Mouse (Mus musculus): Measurements from ENCODE around the gene Gm4871.
A peak's percentile ranks its signal among the peaks of the same experiment; 100 is the strongest.

The Gm4871 gene

GRCm38 (mm10) chr5:144990481-144990880, 42.1 kb downstream of the Gm4871 start:
- no peak for DNase-seq (ENCODE audit: low spot score)

DNA sequence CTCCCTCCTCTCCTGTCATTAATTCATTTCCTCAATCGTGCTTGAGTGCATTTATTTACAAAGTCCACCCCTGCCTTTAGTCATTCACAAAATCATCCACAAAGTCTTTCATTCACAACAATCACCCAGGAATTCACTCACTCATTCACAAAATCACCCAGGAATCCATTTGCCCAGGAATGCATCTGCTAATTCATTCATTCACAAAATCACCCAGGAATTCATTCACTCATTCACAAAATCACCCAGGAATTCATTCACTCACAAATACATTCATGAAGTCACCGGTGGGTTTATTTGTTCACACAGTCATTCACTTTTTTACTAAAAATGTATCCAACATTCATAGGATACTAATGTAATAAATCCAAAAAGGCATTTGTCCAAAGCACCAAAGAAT, 42.5 kb downstream of the Gm4871 start:
- DNase-seq (ENCODE audit: low spot score), result no peak

GRCm38 (mm10) chr5:144989061-144989405, 43.5 kb downstream of the Gm4871 start:
- no peak for DNase-seq (ENCODE audit: low spot score)

GRCm38 (mm10) chr5:144988340-144989060, 44.1 kb downstream of the Gm4871 start:
- peak; percentile 68 for DNase-seq (ENCODE audit: low spot score)

GRCm38 (mm10) chr5:144987561-144987960, 45.0 kb downstream of the Gm4871 start:
- no peak for DNase-seq (ENCODE audit: low spot score)

DNA sequence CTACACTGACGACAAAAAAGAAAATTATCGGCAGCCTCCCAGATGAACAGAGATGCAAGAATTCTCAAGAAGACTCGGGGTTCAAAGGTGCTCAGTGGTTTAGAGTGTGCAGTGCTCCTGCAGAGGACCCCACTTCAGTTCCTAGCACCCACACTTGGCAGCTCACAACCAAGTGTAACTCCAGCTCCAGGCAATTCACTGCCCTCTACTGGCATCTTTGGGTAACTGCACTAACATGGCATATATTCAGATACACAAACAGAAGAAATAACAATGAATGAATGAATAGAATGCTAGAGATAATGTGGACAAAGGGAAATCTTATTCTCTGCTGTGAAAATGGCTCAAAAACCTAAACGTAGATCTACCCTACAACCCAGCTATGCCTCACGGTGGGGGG, 47.7 kb downstream of the Gm4871 start:
- DNase-seq (ENCODE audit: low spot score), result no peak

- DNase-seq (ENCODE audit: low spot score), result no peak
These were observed 49.3 kb downstream of the Gm4871 start for GRCm38 (mm10) chr5:144983227-144983626.

All from lung, postnatal 25 days (tissue).